Comparison of ENCODE assay signal across 12 mouse cellular contexts in the genomic region with DNA sequence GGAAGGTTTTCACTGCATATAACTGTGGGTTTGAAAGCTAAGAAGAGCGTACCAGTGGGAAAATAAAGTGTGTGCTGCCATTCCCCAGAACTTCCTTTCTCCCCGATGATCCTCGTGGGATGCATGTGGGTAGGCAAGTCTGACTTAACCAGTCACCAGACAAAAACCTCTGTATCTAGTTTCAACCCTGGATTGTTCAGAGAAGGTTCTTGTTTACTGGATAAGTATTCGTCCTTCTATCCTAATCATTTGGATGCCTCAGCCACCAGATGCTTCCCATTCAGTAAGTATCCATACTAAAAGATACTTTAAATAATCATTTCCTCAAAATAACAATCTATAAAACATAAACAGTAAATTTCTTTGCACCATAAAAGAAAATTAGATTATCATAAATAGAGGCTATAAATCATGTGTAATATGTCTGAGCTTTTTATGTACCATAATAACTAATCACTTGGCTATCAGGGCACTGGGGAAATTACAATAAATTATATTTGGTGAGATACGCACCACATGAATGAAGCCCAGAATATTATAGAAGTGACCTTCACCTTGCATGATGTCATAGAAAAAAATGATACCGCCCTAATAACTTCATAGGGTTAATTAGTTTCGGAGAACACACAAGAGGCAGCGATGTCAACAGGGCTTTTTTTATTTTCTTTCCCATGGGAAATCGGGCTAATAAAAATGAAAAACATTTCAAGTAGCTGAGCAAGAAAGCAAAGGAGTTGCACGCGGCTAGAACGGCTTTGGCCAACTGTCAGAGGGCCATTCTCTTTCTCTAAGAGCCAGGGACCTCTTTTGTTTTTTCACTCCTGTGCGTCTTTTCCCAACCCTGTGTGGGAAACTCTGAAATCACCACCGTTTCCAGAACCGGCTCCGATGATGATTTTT.
DNase-seq lines count a peak whose midpoint lies in the region; ATAC-seq lines count a peak whose summit lies in the region.
"Had no signal": no experiment of that assay in that cellular context is flagged by ENCODE, and none has a peak within 500 bp of the region (broad histone marks: within the 10 kb centered on the region; RNA-seq: fewer than 3 reads in every experiment).

No protein-coding gene starts in this region.

- no peaks in the 10 kb centered on the region for H3K9me3 ChIP-seq in kidney, embryonic 15.5 days (replicated peaks)
- no peaks in the 10 kb centered on the region for H3K9me3 ChIP-seq in forebrain, embryonic 12.5 days
- no peaks in the 10 kb centered on the region for H3K9me3 ChIP-seq in neural tube, embryonic 12.5 days
- H3K9me3 ChIP-seq: stomach, embryonic 15.5 days had no signal

- peak overlapping the region; percentile 30 for H3K4me2 ChIP-seq in kidney, embryonic 15.5 days
- H3K4me2 ChIP-seq in forebrain, embryonic 12.5 days = peak overlapping the region; percentile 41
- peak overlapping the region; percentile 52 for H3K4me2 ChIP-seq in neural tube, embryonic 12.5 days (replicated peaks)
- H3K4me2 ChIP-seq: stomach, embryonic 15.5 days had no signal

- 37% methylated on average over 16 of the region's 16 CpGs for WGBS in kidney, embryonic 15.5 days
- 15% methylated on average over 16 of the region's 16 CpGs for WGBS in forebrain, embryonic 12.5 days
- WGBS in neural tube, embryonic 12.5 days = 32% methylated on average over 16 of the region's 16 CpGs

- intact Hi-C loops in left cerebral cortex, postnatal 36 days (cut with DNase I) = no loop called here

- H3K27ac ChIP-seq in kidney, embryonic 15.5 days = no peak overlapping the region
- H3K27ac ChIP-seq in forebrain, embryonic 12.5 days = 0 out of 2 replicates have a peak overlapping the region, but pooled peaks have one; percentile 44
- no peak overlapping the region for H3K27ac ChIP-seq in neural tube, embryonic 12.5 days
- H3K27ac ChIP-seq: left cerebral cortex, adult 2 months; stomach, embryonic 15.5 days had no signal

- no peaks in the 10 kb centered on the region for H3K36me3 ChIP-seq in kidney, embryonic 15.5 days
- no peaks in the 10 kb centered on the region for H3K36me3 ChIP-seq in forebrain, embryonic 12.5 days (replicated peaks)
- no peaks in the 10 kb centered on the region for H3K36me3 ChIP-seq in neural tube, embryonic 12.5 days
- H3K36me3 ChIP-seq: stomach, embryonic 15.5 days had no signal

- no peaks in the 10 kb centered on the region for H3K27me3 ChIP-seq in kidney, embryonic 15.5 days
- H3K27me3 ChIP-seq in forebrain, embryonic 12.5 days = peaks cover 13% of the 10 kb centered on the region
- H3K27me3 ChIP-seq in neural tube, embryonic 12.5 days (replicated peaks) = no peaks in the 10 kb centered on the region
- H3K27me3 ChIP-seq: stomach, embryonic 15.5 days had no signal

- DNase-seq in kidney, adult 18-20 months = no peak
- peak; percentile 37 for DNase-seq in kidney, postnatal 10 days
- no peak for DNase-seq in gastrocnemius, postnatal 4 days (ENCODE audit: low spot score in 2 of 2)
- no peak for DNase-seq in urinary bladder, postnatal 4 days (ENCODE audit: low spot score in 2 of 2)
- no peak for DNase-seq in left cerebral cortex, postnatal 36 days (ENCODE audit: low spot score in 2 of 2)
- DNase-seq: cerebellum, adult 11 months; lung, postnatal 4 days had no signal

- ATAC-seq in kidney, embryonic 15.5 days (replicated peaks; ENCODE audit: low FRiP score) = peak; percentile 78
- peak; percentile 73 for ATAC-seq in forebrain, embryonic 12.5 days (ENCODE audit: low FRiP score)
- ATAC-seq in neural tube, embryonic 12.5 days (ENCODE audit: low FRiP score, low read depth) = peak; percentile 77

- no peak overlapping the region for H3K9ac ChIP-seq in kidney, embryonic 15.5 days
- H3K9ac ChIP-seq in forebrain, embryonic 12.5 days = no peak overlapping the region
- no peak overlapping the region for H3K9ac ChIP-seq in neural tube, embryonic 12.5 days
- H3K9ac ChIP-seq: stomach, embryonic 15.5 days had no signal

- 0 out of 2 replicates have a peak, but pooled peaks cover 4% of the 10 kb centered on the region for H3K4me1 ChIP-seq in kidney, embryonic 15.5 days
- H3K4me1 ChIP-seq in forebrain, embryonic 12.5 days = peaks cover 11% of the 10 kb centered on the region
- H3K4me1 ChIP-seq in neural tube, embryonic 12.5 days = no peaks in the 10 kb centered on the region
- H3K4me1 ChIP-seq: stomach, embryonic 15.5 days had no signal

- no peak overlapping the region for H3K4me3 ChIP-seq in kidney, embryonic 15.5 days (replicated peaks)
- H3K4me3 ChIP-seq in forebrain, embryonic 12.5 days (replicated peaks) = 0 out of 2 replicates have a peak overlapping the region, but pooled peaks have one; percentile 5
- no peak overlapping the region for H3K4me3 ChIP-seq in neural tube, embryonic 12.5 days
- H3K4me3 ChIP-seq: left cerebral cortex, adult 2 months; stomach, embryonic 15.5 days had no signal
